Comparison of ENCODE assay signal across 14 mouse cellular contexts in the genomic region with DNA sequence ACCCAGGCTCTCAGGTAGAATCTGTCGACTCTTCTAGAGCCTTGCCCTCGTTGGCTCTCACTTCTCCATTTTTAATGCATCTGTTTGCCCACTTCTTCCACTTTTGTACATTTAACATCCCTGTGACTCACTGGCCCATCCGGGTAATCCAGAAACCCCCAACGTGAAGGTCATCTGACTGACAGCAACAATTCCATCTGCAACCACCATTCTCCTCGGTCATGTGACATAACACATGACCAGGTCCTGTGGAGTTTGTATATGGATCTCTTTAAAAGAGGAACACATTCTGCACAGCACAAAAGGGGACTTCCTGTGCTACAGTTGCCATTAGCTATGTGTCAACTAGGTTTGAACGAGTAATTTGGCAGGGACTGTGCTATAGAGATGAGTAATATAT. TPM values are rescaled to one million over a fixed set of nuclear protein-coding genes. Genes with fewer than 3 reads are reported as not detected.
DNase-seq lines count a peak whose midpoint lies in the region; ATAC-seq and TF ChIP-seq lines count a peak whose summit lies in the region.
"Had no signal": no experiment of that assay in that cellular context is flagged by ENCODE, and none has a peak within 500 bp of the region (broad histone marks: within the 10 kb centered on the region; RNA-seq: fewer than 3 reads in every experiment).

No protein-coding gene starts in this region.

- no peak for TF ChIP-seq CTCF in lung, adult 2 months (IDR thresholded peaks at IDR 0.05; ENCODE audit: insufficient read depth, low read length)
- no peak for TF ChIP-seq CTCF in bone marrow macrophage, adult 2 months (IDR thresholded peaks at IDR 0.05; ENCODE audit: low read depth, low read length)
- no peak for TF ChIP-seq CTCF in stomach, postnatal 0 days (IDR thresholded peaks at IDR 0.05; ENCODE audit: low read depth)

- 63% methylated on average over 6 of the region's 6 CpGs for WGBS in lung, adult 2 months
- 79% methylated on average over 6 of the region's 6 CpGs for whole genome bisulfite sequencing in stomach, postnatal 0 days
- 84% methylated on average over 6 of the region's 6 CpGs for WGBS in forebrain, embryonic 10.5 days

- no peak for TF ChIP-seq POLR2A in lung, adult 2 months (IDR thresholded peaks at IDR 0.05; ENCODE audit: borderline replicate concordance, extremely low read depth, low read depth, low read length)
- no peak for TF ChIP-seq POLR2A in bone marrow macrophage, adult 2 months (IDR thresholded peaks at IDR 0.05; ENCODE audit: borderline replicate concordance, low read depth, low read length)

- no peaks in the 10 kb centered on the region for H3K27me3 ChIP-seq in stomach, postnatal 0 days (ENCODE audit: control insufficient read depth, insufficient read depth, low read length)
- H3K27me3 ChIP-seq in forebrain, embryonic 10.5 days (ENCODE audit: poor library complexity, severe bottlenecking), result peaks cover 8% of the 10 kb centered on the region

- no peaks in the 10 kb centered on the region for H3K9me3 ChIP-seq in stomach, postnatal 0 days (ENCODE audit: control insufficient read depth, low read length)
- H3K9me3 ChIP-seq in forebrain, embryonic 10.5 days, result no peaks in the 10 kb centered on the region

- DNase-seq in lung, adult 18-20 months, result peak; percentile 41 to 45
- no peak for DNase-seq in lung, adult 2 months
- peak; percentile 3 for DNase-seq in lung, postnatal 14 days
- no peak for DNase-seq in stomach, postnatal 0 days (ENCODE audit: low spot score)
- no peak for DNase-seq in forebrain, embryonic 10.5 days (ENCODE audit: extremely low spot score, low spot score)
- DNase-seq in cerebellum, adult 11-12 months, result no peak
- DNase-seq: cerebellum, postnatal 14 days; gastrocnemius, adult 2 months; kidney, adult 9 months; lung, embryonic 14.5 days had no signal

- H3K9ac ChIP-seq in stomach, postnatal 0 days (ENCODE audit: low read length), result no peak overlapping the region
- H3K9ac ChIP-seq: lung, embryonic 14.5 days had no signal

- H3K4me3 ChIP-seq in lung, adult 2 months (replicated peaks; ENCODE audit: extremely low read depth, low read depth, low read length), result no peak overlapping the region
- no peak overlapping the region for H3K4me3 ChIP-seq in bone marrow macrophage, adult 2 months (ENCODE audit: insufficient read depth, low read length)
- no peak overlapping the region for H3K4me3 ChIP-seq in stomach, postnatal 0 days (ENCODE audit: low read depth, low read length)
- H3K4me3 ChIP-seq in forebrain, embryonic 10.5 days, result no peak overlapping the region
- H3K4me3 ChIP-seq: gastrocnemius, adult 2 months; myocyte had no signal

- H3K4me1 ChIP-seq in lung, adult 2 months (ENCODE audit: control insufficient read depth, insufficient read depth, low read length), result no peaks in the 10 kb centered on the region
- peaks cover 64% of the 10 kb centered on the region for H3K4me1 ChIP-seq in bone marrow macrophage, adult 2 months (ENCODE audit: control insufficient read depth, insufficient read depth, low read length)
- H3K4me1 ChIP-seq in stomach, postnatal 0 days (replicated peaks; ENCODE audit: control insufficient read depth, insufficient read depth), result no peaks in the 10 kb centered on the region
- H3K4me1 ChIP-seq in forebrain, embryonic 10.5 days, result peaks cover 13% of the 10 kb centered on the region

- H3K4me2 ChIP-seq in stomach, postnatal 0 days (replicated peaks; ENCODE audit: low read depth), result no peak overlapping the region
- H3K4me2 ChIP-seq: lung, embryonic 14.5 days had no signal

- H3K36me3 ChIP-seq in stomach, postnatal 0 days (ENCODE audit: control insufficient read depth, insufficient read depth, low read length), result no peaks in the 10 kb centered on the region
- H3K36me3 ChIP-seq in forebrain, embryonic 10.5 days (replicated peaks), result no peaks in the 10 kb centered on the region

- ATAC-seq in stomach, postnatal 0 days (ENCODE audit: low FRiP score, low TSS enrichment), result 0 out of 2 replicates have a peak, but pooled peaks have one; percentile 24
- ATAC-seq: Patski had no signal

- TF ChIP-seq EP300 in stomach, postnatal 0 days (optimal IDR thresholded peaks at IDR 0.05), result no peak

- H3K27ac ChIP-seq in bone marrow macrophage, adult 2 months (ENCODE audit: insufficient read depth, low read depth, low read length), result peak overlapping the region; percentile 100
- no peak overlapping the region for H3K27ac ChIP-seq in stomach, postnatal 0 days (replicated peaks)
- H3K27ac ChIP-seq in forebrain, embryonic 10.5 days, result no peak overlapping the region
- H3K27ac ChIP-seq: gastrocnemius, adult 2 months had no signal

RNA-seq across cellular contexts. Expression of a gene that starts 28.1 kb away (rescaled TPM):
- polyA plus RNA-seq in lung, adult 2 months (2012; rRNA removed), result not detected in 2 replicates
- polyA plus RNA-seq in bone marrow macrophage, adult 2 months (2012; ENCODE audit: insufficient read depth, insufficient read length, missing spikeins), result 14.6 and 20.2 TPM in 2 replicates
- not detected in 2 replicates for polyA plus RNA-seq in stomach, postnatal 0 days (2015; fragmentation: Nextera tagmentation; extraction: Ambion mirVana)
- not detected in 2 replicates for polyA plus RNA-seq in forebrain, embryonic 10.5 days (2016; fragmentation: Nextera tagmentation; extraction: Ambion mirVana)
- polyA plus RNA-seq: hindbrain, embryonic 11.5 days; lung, embryonic 14.5 days; myocyte; Patski had no signal

RNA-seq across cellular contexts. Expression of a gene that starts 44.4 kb away (rescaled TPM):
- not detected in 2 replicates for polyA plus RNA-seq in lung, adult 2 months (2012; rRNA removed)
- 30.2 and 32.0 TPM in 2 replicates for polyA plus RNA-seq in bone marrow macrophage, adult 2 months (2012; ENCODE audit: insufficient read depth, insufficient read length, missing spikeins)
- not detected in 2 replicates for polyA plus RNA-seq in stomach, postnatal 0 days (2015; fragmentation: Nextera tagmentation; extraction: Ambion mirVana)
- polyA plus RNA-seq in forebrain, embryonic 10.5 days (2016; fragmentation: Nextera tagmentation; extraction: Ambion mirVana), result 0.09 TPM in 1 of 2 replicates, not detected in the other
- polyA plus RNA-seq: lung, embryonic 14.5 days; myocyte; Patski had no signal

RNA-seq across cellular contexts. Expression of a gene that starts 52.1 kb away (rescaled TPM):
- 13.5 and 23.2 TPM in 2 replicates for polyA plus RNA-seq in lung, adult 2 months (2012; rRNA removed)
- polyA plus RNA-seq in bone marrow macrophage, adult 2 months (2012; ENCODE audit: insufficient read depth, insufficient read length, missing spikeins), result 664 and 728 TPM in 2 replicates
- polyA plus RNA-seq in stomach, postnatal 0 days (2015; fragmentation: Nextera tagmentation; extraction: Ambion mirVana), result 7.3 and 7.8 TPM in 2 replicates
- 1.4 and 1.5 TPM in 2 replicates for polyA plus RNA-seq in forebrain, embryonic 10.5 days (2016; fragmentation: Nextera tagmentation; extraction: Ambion mirVana)

RNA-seq across cellular contexts. Expression of a gene that starts 53.0 kb away (rescaled TPM):
- polyA plus RNA-seq in lung, adult 2 months (2012; rRNA removed), result 0.09 and 0.28 TPM in 2 replicates
- polyA plus RNA-seq in bone marrow macrophage, adult 2 months (2012; ENCODE audit: insufficient read depth, insufficient read length, missing spikeins), result not detected in 2 replicates
- polyA plus RNA-seq in stomach, postnatal 0 days (2015; fragmentation: Nextera tagmentation; extraction: Ambion mirVana), result 0.06 and 0.07 TPM in 2 replicates
- 0.15 and 0.47 TPM in 2 replicates for polyA plus RNA-seq in forebrain, embryonic 10.5 days (2016; fragmentation: Nextera tagmentation; extraction: Ambion mirVana)

Comparison
In these comparisons a context has a peak if more than half of its experiments do, and no peak if none do; other contexts are left out.
1. DNase-seq: peak in lung, adult 18-20 months (2 of 2) and lung, postnatal 14 days (single experiment); none in lung, adult 2 months (single experiment), stomach, postnatal 0 days (single experiment), forebrain, embryonic 10.5 days (single experiment) and cerebellum, adult 11-12 months (single experiment).
2. RNA of a gene that starts 28.1 kb away (polyA plus RNA-seq): 14.6 to 20.2 TPM in bone marrow macrophage, adult 2 months; not detected in stomach, postnatal 0 days, not detected in lung, adult 2 months and not detected in forebrain, embryonic 10.5 days; every median in the first group is over 10 times any median in the second.
3. RNA of a gene that starts 44.4 kb away (polyA plus RNA-seq): 30.2 to 32.0 TPM in bone marrow macrophage, adult 2 months; 0.09 TPM in forebrain, embryonic 10.5 days, not detected in stomach, postnatal 0 days and not detected in lung, adult 2 months; every median in the first group is over 10 times any median in the second.
4. RNA of a gene that starts 52.1 kb away (polyA plus RNA-seq): 664 to 728 TPM in bone marrow macrophage, adult 2 months; 13.5 to 23.2 TPM in lung, adult 2 months, 7.3 to 7.8 TPM in stomach, postnatal 0 days and 1.4 to 1.5 TPM in forebrain, embryonic 10.5 days; every median in the first group is over 10 times any median in the second.